Mouse (Mus musculus) liver, embryonic 11.5 days (tissue): ENCODE results near the gene Ralgps2. TPM values are rescaled to one million over a fixed set of nuclear protein-coding genes. Genes with fewer than 3 reads are reported as not detected.

Experiments used
- ATAC-seq: fragments of 200-750 bp; cut with Nextera tagmentation; replicated peaks from 2 replicates; pipeline ENCODE4 v1.8.0; 2017; ENCODE audit warnings: moderate number of reproducible peaks, mild to moderate bottlenecking, moderate TSS enrichment, moderate library complexity; ENCODE audit not compliant: low FRiP score
- DNase-seq: peaks from one replicate; pipeline ENCODE4 v3.0.0-alpha.2; 2017; ENCODE audit warnings: low spot score
- H3K27ac ChIP-seq: fragments of 300-500 bp; sonication (generic); 2 replicates; pipeline ENCODE4 v1.5.1; 2014; ENCODE audit warnings: mild to moderate bottlenecking, low read depth, low read length, control low read depth
- H3K27me3 ChIP-seq: fragments of 300-500 bp; sonication (generic); replicated peaks from 2 replicates; pipeline ENCODE4 v1.6.1; 2014; ENCODE audit warnings: low read length, mixed read lengths; ENCODE audit not compliant: control insufficient read depth, insufficient read depth
- H3K36me3 ChIP-seq: fragments of 300-500 bp; sonication (generic); 2 replicates; pipeline ENCODE4 v1.6.1; 2014; ENCODE audit warnings: mild to moderate bottlenecking, low read length, moderate library complexity, mixed read lengths; ENCODE audit not compliant: control insufficient read depth, insufficient read depth
- H3K4me1 ChIP-seq: fragments of 300-500 bp; sonication (generic); replicated peaks from 2 replicates; pipeline ENCODE4 v1.6.1; 2014; ENCODE audit warnings: low read length, mixed read lengths; ENCODE audit not compliant: control insufficient read depth, insufficient read depth
- H3K4me2 ChIP-seq: fragments of 300-500 bp; sonication (generic); 2 replicates; pipeline ENCODE4 v1.6.1; 2014; ENCODE audit warnings: mild to moderate bottlenecking, control low read depth, moderate library complexity
- H3K4me3 ChIP-seq: fragments of 300-500 bp; sonication (generic); 2 replicates; pipeline ENCODE4 v1.5.1; 2014; ENCODE audit warnings: low read depth, low read length, control low read depth
- H3K9ac ChIP-seq: fragments of 300-500 bp; sonication (generic); 2 replicates; pipeline ENCODE4 v1.6.1; 2014; ENCODE audit warnings: low read depth, low read length, control low read depth
- H3K9me3 ChIP-seq: fragments of 300-500 bp; sonication (generic); 2 replicates; pipeline ENCODE4 v1.6.1; 2016; ENCODE audit warnings: low read length, inconsistent platforms, mixed read lengths; ENCODE audit not compliant: control insufficient read depth
- WGBS: fragments of 180-500 bp; shearing (Covaris S2); extraction: QIAGEN DNeasy Blood & Tissue Kit; methylation state at CpG from one replicate; pipeline ENCODE4 v1.1.7; 2014; 5-methylcytosine and 5-hydroxymethylcytosine counted together
- polyA plus RNA-seq: library from polyadenylated mRNA; unstranded; fragments of >200 nt; fragmentation: Nextera tagmentation; extraction: Ambion mirVana; gene quantifications from 2 replicates; pipeline ENCODE4 v1.2.1, GENCODE M21; 2014

Ralgps2 gene
- polyA plus RNA-seq, 1 experiment from 2014 or later, result 33.6 TPM

DNA sequence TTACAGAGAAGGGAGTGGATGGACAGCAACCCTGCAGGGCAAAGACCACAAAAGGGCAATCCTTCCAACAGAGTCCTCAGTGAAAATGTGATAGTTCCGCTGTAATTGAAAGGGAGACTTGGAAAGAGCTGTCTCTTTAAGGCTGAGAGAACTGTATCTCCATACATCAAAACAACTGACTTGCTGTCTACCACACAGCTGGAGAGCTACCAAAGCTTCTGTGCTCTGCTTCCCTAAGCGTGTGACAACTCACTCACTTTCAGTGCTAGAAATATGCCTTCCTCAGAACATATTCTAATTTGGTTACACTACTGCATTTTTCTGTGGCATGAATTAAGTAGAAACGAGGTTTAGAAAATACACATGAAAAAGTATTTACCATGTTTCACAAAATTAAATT lies 75.2 kb downstream of the Ralgps2 start:
- Histone ChIP-seq H3K27ac (no peak overlapping the region), H3K4me2 (no peak overlapping the region), H3K36me3 (no peaks in the 10 kb centered on the region), H3K9me3 (no peaks in the 10 kb centered on the region), H3K4me1 (peaks cover 8% of the 10 kb centered on the region; the same call in 1 of the 2 replicates), H3K9ac (no peak overlapping the region), H3K27me3 (no peaks in the 10 kb centered on the region), H3K4me3 (no peak overlapping the region)
- ATAC-seq, result no peak
- DNase-seq, result no peak
- 67% methylated on average over 3 of the region's 3 CpGs for WGBS

DNA sequence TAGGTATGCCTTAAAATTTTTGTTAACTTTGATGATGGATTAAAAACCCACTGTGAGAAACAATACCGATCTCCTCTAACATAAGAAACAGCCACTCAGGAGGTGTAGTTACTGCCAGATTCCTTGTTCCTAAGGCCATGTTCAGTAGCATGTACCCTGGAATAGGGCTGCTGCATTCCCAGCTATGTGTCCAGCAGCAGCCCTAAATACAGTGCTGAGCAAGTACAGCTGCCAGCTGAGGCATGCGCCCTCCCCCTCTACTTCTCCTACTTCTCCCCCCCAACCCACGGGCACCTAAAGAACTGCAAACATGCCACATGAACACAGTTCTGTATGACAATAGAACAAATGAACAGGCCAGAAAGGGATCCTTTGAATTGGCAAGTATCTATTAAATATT lies 75.7 kb downstream of the Ralgps2 start:
- ATAC-seq, result no peak
- Histone ChIP-seq H3K4me3 (no peak overlapping the region), H3K27ac (no peak overlapping the region), H3K27me3 (no peaks in the 10 kb centered on the region), H3K9ac (no peak overlapping the region), H3K36me3 (no peaks in the 10 kb centered on the region), H3K4me2 (no peak overlapping the region), H3K4me1 (peaks cover 8% of the 10 kb centered on the region; the same call in 1 of the 2 replicates), H3K9me3 (no peaks in the 10 kb centered on the region)
- DNase-seq, result no peak
- WGBS, result 81% methylated on average over 3 of the region's 3 CpGs

DNA sequence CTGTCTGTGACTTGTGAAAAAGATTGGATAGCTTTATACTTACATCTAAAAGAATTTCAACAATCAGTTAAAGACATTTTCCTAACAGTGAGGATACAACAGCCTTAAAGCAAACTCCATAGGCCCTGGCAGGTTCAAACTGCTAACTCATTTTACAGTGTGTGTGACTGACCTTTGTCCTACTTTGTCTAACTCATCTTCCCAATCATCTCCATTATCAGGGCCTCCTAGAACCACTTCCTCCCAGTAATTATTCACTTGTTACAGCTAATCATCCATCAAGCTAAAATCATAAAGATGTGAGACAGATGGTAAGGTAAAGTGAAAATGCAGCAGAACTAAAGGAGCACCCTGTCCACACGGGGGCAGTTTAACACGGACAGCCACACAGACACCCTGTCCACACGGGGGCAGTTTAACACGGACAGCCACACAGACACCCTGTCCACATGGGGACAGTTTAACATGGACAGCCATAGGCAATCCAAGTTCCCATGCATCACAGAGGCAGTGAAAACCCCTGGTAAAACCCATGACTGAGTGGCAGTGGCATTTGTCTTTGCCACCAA lies 77.9 kb downstream of the Ralgps2 start:
- ATAC-seq, result no peak; the same call in 1 of the 2 replicates
- Histone ChIP-seq H3K36me3 (no peaks in the 10 kb centered on the region; the same call in 1 of the 2 replicates), H3K4me1 (peaks cover 6% of the 10 kb centered on the region; the same call in 1 of the 2 replicates), H3K9ac (no peak overlapping the region), H3K9me3 (no peaks in the 10 kb centered on the region), H3K27ac (no peak overlapping the region), H3K4me3 (no peak overlapping the region), H3K27me3 (no peaks in the 10 kb centered on the region), H3K4me2 (no peak overlapping the region)
- WGBS, result 38% methylated on average over 4 of the region's 4 CpGs
- DNase-seq, result no peak

DNA sequence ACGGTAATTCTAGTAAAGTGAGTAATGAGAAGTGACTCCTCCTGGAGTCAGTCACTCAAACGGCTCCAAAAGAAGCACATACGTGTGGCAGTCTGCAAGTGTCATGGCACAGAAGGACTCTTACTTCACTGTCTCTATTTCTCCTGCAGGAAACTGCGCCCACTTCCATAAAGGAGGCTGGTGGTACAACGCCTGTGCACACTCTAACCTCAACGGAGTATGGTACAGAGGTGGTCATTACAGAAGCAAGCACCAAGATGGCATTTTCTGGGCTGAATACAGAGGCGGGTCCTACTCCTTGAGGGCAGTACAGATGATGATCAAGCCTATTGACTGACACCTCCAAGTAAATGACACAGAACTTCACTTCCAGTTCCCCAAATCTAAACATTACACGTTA lies 79.2 kb downstream of the Ralgps2 start:
- DNase-seq (no peak), ATAC-seq (no peak)
- H3K27me3 ChIP-seq, result no peaks in the 10 kb centered on the region
- no peak overlapping the region for H3K4me3 ChIP-seq
- peaks cover 6% of the 10 kb centered on the region; the same call in 1 of the 2 replicates for H3K4me1 ChIP-seq
- no peak overlapping the region for H3K27ac ChIP-seq
- 74% methylated on average over 8 of the region's 8 CpGs for WGBS
- no peak overlapping the region for H3K4me2 ChIP-seq
- no peaks in the 10 kb centered on the region for H3K9me3 ChIP-seq
- H3K36me3 ChIP-seq, result no peaks in the 10 kb centered on the region; the same call in 1 of the 2 replicates
- H3K9ac ChIP-seq, result no peak overlapping the region

DNA sequence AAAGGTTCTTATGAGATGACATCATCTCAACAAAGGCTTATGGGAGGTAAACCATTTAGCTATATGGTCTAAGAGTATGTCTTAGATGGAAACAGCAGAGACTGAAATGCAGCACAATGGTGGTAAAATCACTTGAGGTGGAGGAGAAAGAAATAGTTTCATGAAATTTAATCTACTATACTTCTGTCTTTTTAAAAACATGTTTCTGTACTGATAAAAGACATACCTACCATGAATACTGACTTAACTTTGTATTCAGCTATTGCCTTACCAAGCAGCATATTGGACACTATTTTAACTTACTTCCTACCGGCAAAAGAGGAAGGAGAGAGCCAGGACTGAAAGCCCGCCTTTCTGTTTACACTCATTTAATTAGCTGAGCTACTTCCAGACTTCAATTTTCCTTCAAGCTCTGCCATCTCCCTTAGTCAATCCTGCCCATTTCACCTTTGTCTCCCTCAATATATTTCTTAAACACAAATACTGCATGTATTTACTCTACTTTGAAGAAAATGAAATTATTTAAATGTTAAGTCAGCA lies 79.6 kb downstream of the Ralgps2 start:
- H3K4me2 ChIP-seq, result no peak overlapping the region
- WGBS, result 57% methylated on average over 2 of the region's 2 CpGs
- no peaks in the 10 kb centered on the region for H3K9me3 ChIP-seq
- H3K9ac ChIP-seq, result no peak overlapping the region
- ATAC-seq (no peak), DNase-seq (no peak)
- no peaks in the 10 kb centered on the region for H3K27me3 ChIP-seq
- no peak overlapping the region for H3K4me3 ChIP-seq
- H3K4me1 ChIP-seq, result peaks cover 6% of the 10 kb centered on the region; the same call in 1 of the 2 replicates
- no peaks in the 10 kb centered on the region; the same call in 1 of the 2 replicates for H3K36me3 ChIP-seq
- no peak overlapping the region for H3K27ac ChIP-seq

DNA sequence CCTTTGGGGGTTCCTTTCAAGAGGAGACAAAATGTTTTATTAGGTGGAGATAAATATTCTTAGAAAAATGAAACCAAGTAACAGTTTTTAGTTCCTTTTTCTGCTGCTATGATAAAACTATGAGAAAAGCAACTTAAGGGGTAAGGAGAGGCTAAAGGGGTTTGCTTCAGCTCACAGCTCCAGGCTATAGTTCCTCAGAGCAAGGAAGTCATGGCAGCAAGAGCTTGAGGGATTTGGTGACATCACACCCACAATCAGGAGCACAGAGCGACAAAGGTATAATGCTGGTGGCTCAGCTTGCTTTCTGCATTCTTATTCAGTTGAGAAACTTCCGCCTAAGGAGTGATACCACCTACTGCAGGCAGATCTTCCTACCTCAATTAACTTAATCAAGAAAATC lies 80.3 kb downstream of the Ralgps2 start:
- peaks cover 6% of the 10 kb centered on the region; the same call in 1 of the 2 replicates for H3K4me1 ChIP-seq
- no peaks in the 10 kb centered on the region for H3K27me3 ChIP-seq
- H3K27ac ChIP-seq, result no peak overlapping the region
- H3K4me3 ChIP-seq, result no peak overlapping the region
- no peak overlapping the region for H3K4me2 ChIP-seq
- ATAC-seq (no peak), DNase-seq (no peak)
- no peaks in the 10 kb centered on the region; the same call in 1 of the 2 replicates for H3K36me3 ChIP-seq
- H3K9me3 ChIP-seq, result no peaks in the 10 kb centered on the region
- WGBS, result 86% methylated on average over 2 of the region's 2 CpGs
- no peak overlapping the region for H3K9ac ChIP-seq

DNA sequence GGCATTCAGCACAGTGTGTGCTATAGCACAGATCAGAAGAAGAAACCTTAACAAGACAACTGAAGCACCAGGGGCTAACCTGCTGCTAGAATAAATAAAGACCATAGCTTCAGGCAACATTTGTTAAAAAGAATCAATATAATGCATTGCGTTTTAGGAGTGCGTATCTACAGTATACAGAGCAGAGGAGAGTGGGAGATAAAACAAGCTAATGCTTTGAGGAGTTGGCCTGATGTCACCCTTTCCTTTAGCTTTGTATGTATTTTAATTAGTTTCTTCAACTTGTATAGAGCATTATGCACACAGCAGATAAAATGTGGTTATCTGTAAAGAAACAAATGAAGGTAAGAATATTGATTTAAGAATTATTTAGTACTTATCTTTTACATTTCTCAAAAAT lies 82.8 kb downstream of the Ralgps2 start:
- no peak for DNase-seq
- Histone ChIP-seq H3K4me1 (peaks cover 3% of the 10 kb centered on the region; the same call in 1 of the 2 replicates), H3K27ac (no peak overlapping the region), H3K9ac (no peak overlapping the region), H3K4me2 (no peak overlapping the region), H3K9me3 (no peaks in the 10 kb centered on the region), H3K4me3 (no peak overlapping the region), H3K36me3 (no peaks in the 10 kb centered on the region; the same call in 1 of the 2 replicates), H3K27me3 (no peaks in the 10 kb centered on the region)
- ATAC-seq, result no peak
- WGBS, result 74% methylated on average over 2 of the region's 2 CpGs

DNA sequence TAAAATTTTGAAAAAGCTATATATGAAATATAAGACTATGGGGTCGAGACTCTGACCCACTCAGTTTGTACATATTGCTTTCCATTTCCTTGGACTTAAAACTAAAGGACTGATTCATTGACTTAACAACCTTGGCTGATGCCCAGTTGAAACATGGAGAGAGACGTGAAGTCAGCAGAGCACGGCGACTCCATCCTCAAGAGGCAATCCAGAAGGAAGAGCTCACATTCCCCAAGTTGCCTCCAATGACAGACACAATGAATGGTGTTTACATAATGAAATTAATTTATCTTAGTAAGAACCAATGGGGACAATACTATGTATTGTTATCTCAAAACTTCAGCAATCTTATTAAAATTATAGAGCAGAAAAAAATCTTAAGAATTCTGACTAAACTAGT lies 84.9 kb downstream of the Ralgps2 start:
- Histone ChIP-seq H3K4me3 (no peak overlapping the region), H3K27me3 (no peaks in the 10 kb centered on the region), H3K9ac (no peak overlapping the region), H3K4me2 (no peak overlapping the region), H3K4me1 (no peaks in the 10 kb centered on the region), H3K9me3 (no peaks in the 10 kb centered on the region), H3K27ac (no peak overlapping the region), H3K36me3 (peaks cover 2% of the 10 kb centered on the region)
- ATAC-seq (no peak), DNase-seq (no peak)
- WGBS, result 83% methylated on average over 4 of the region's 4 CpGs

DNA sequence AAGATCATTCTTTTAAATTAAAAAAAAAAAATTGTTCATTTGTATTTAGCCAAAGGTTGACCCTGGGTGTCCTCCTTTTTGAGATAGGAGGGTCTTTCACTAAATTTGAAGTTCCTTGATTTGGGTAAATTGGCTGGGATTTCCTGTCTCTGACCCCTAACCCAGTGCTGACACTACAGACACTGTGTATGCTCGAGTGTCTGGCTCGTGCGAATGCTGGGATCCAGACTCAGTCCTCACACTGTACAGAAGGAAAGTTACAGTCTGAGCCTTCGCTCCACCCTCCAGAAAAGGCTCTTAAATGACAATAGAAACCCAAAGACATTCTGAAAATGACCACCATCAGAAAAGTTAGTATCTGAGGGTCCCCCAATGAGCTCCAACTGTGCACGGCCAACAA lies 86.6 kb downstream of the Ralgps2 start:
- H3K9me3 ChIP-seq, result no peaks in the 10 kb centered on the region
- no peaks in the 10 kb centered on the region for H3K27me3 ChIP-seq
- ATAC-seq (no peak), DNase-seq (no peak)
- WGBS, result 81% methylated on average over 5 of the region's 5 CpGs
- no peak overlapping the region for H3K27ac ChIP-seq
- no peaks in the 10 kb centered on the region for H3K4me1 ChIP-seq
- no peak overlapping the region for H3K4me2 ChIP-seq
- H3K36me3 ChIP-seq, result peaks cover 2% of the 10 kb centered on the region; the same call in 1 of the 2 replicates
- no peak overlapping the region for H3K9ac ChIP-seq
- H3K4me3 ChIP-seq, result no peak overlapping the region
